Mouse (Mus musculus) thymus, postnatal 14 days (tissue): ENCODE measurements at regions not wholly inside any gene's neighbourhood (a gene's known extent, or its start where the extent isn't known, plus 50 kb on each side); places are given as distances from the start of the nearest gene placed in this dataset.

Experiments used
- DNase-seq: peaks from one replicate; pipeline ENCODE4 v3.0.0; 2021

DNA sequence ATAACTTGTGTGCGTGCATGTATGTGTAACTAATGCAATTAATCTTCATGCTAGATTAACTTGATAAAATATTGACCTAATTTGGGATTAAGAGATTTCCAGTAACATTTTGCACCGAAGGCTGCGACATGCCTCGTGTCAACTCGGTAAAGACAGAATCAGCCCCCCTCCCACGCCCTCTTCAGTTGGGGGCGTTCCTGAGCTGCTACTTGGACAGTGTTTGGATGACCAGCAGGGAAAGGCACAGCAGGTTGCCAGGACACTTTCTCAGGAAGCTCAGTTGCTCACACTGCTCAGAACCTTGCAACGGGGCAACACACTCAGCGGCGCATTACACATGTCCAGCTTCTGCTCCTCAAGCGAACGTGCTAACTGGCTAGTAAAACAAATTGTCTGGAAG, 326.2 kb upstream of the Fam241a start:
- no peak for DNase-seq

DNA sequence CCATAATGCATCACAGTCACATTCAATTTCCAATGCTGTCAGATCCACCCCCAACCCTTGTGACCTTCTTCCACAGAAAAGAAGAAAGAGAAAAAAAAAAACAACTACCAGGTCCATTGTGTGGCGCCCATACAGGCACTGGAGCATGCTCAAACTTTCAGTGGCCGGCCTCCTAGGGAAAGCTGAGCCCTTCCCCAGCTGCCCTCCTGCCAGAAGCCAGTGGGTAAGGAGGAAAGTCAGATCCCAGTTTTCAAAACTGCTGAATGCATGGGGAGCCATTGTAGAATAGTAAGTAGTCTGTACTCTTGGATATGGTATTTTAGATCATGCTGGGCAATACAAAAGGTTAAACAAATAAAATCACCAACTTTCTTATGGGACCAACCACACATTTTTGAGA, 325.5 kb upstream of the Fam241a start:
- DNase-seq, result no peak

DNA sequence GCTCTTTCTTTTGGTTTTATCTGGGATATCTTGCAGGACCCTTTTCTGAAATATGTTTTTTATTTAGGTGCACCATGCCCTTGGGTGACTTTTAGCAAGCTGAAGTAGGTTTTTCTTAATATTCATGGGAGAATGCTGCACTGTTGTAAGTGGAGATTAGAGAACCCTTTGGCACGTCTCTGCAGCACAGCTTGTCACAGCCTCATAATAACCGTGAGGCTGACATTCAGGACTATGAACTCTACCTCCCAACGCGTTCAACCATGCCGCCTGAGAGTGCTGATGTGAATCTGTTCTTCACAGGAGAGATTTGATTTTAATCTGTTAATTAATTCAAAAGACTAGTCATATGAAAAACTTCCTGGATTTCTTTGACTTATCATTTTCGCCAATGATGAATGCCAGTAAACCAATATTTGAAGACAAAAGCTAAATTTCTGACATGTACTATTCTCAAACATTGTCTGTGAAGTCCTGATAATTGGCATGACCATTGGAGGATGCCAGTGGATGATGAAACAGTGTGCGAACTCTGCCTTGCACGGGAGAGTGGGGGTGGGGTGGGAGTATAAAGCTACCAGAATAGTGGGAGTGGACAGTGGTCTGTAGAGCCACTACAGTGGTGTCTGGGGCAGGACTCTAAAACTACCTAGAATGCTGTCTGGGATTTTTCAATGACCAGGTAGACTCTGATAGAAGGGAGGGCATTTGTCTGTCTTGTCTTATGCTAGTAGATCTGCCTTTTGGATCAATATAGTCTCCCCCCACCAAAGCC, 324.8 kb upstream of the Fam241a start:
- DNase-seq, result no peak

GRCm38 (mm10) chr3:128217765-128218415, 321.8 kb upstream of the Fam241a start:
- DNase-seq, result no peak

GRCm38 (mm10) chr3:128212256-128212655, 316.1 kb upstream of the Fam241a start:
- no peak for DNase-seq

DNA sequence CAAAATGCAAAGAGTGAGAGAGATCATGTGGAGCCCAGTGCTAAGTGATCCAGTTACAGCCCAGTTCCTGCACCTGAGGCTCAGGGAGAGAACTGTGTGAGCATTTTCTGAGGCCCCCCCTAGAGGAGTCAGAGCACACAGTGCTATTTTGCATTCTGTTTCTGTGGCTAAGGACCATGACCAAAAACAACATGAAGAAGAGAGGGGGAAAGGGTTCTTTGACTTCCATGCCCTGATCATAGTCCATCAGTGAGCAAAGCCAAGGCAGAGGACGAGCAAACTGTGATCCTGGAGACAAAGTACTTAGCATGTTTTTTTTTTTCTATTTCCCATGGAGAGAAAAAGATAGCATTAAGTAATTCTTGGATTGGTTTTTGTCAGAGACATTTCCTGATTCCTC, 314.5 kb upstream of the Fam241a start:
- no peak for DNase-seq

GRCm38 (mm10) chr3:128206948-128207347, 310.8 kb upstream of the Fam241a start:
- no peak for DNase-seq

DNA sequence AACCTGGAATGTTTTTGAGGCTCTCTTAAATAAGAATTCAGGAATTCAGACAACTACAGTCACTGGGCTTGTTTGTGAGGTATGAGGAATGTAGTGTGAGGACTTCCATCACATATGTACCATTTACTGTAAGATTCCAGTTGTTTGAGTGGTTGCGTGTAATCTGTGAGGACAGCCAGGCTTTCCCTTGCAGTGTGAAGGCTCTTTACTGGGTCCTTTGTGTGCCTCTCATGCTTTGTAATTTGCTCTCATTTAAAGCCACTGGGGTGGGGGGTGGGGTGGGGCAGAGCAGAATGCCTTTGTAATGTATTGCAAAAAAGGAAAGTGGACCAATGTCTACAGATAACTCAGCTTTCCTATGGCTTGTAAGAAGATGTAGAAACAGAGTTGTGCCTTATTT, 310.4 kb upstream of the Fam241a start:
- no peak for DNase-seq

DNA sequence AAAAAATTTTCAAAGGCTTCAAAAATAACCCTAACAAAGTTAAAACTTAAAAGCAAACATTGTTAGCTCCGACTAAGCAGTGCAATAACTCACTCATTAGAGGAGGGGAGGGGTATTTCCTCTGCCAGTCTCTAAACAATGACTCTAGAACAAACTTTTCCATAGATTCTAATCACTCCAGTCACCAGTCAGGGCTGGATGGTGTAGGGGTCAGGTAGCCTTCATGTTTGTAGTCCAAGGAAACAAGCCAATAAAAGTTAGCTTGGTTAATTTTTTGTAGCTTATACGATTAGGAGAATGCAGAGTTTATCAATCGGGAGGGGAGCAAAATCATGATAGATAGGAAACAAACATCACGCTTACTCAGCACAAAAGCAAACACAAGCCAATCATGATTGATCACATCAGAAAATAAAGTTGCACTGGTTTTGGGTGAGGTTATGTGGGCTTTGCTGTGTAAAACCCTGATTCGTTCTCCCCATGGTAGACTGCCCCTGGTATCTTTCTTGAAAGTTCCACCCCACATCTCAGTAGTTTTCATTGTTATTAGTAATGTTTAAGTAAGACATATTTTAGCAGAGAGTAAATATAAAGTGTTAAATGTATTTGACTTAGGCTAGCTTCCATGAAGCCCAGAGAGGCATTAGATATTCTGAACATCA, 304.6 kb upstream of the Fam241a start:
- DNase-seq, result no peak

DNA sequence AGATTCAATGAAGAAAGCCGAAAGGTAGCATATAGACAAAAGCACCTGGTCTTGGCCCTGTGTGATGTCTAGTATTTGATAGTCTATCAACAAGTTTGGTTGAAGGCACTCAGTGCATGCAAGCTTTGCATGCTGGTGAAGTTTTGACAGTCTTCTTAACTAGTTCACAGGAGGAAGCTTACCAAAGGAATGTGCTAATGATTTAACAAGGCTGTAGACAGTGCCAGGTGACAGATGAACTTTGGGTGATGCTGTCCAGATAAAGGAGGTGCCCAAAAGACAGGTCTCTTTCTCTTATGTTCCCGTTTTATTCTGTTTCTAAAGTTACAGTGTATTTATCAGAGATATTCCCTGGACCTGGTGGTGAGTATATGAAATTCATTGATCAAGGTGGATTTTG, 303.3 kb upstream of the Fam241a start:
- no peak for DNase-seq

- no peak for DNase-seq
These were observed 296.1 kb upstream of the Fam241a start for GRCm38 (mm10) chr3:128192046-128192800.

- DNase-seq, result no peak
These were observed 291.4 kb upstream of the Fam241a start for GRCm38 (mm10) chr3:128187330-128188044.

DNA sequence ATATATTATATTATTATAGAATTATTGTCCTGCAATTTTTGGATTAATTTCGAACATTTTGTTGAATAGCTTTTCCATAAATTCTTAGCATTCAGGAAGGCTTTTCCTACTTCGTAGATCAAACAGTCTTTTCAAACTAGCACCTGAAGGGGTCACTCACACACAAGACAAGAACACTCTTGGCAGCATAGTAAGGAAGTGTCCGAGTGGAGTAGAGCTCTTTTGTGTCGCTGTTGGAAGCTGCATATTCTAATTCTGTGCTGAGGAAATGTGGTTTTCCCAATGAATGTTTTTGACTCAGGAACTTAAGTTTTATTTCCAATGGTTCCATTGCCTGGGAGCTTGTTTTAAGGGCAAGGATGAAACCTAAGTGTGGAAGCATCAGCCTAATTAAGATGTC, 290.2 kb upstream of the Fam241a start:
- DNase-seq, result no peak

- DNase-seq, result no peak
These were observed 285.2 kb upstream of the Fam241a start for GRCm38 (mm10) chr3:128181221-128181908.

DNA sequence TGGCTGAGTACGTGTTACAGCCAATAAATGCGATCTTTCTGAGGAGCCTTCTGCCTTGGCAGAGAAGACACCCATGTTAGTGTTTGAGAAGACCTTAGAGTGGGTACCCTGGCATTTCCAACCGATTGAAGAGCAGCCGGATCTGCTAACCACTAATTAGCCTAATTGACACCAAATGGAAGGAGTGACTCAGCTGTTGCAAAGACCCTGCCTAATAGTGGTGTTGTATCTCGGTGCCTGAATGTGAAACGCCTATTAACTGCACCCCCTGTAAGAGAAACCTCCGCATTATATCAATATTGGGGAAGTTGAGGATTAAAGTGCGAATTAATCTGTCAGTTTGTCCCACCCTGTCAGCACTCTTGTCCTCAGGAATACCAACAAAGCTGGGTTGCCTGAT, 253.1 kb upstream of the Fam241a start:
- DNase-seq, result no peak

GRCm38 (mm10) chr3:128145329-128145728, 249.2 kb upstream of the Fam241a start:
- no peak for DNase-seq

GRCm38 (mm10) chr3:128127836-128128235, 231.7 kb upstream of the Fam241a start:
- DNase-seq, result no peak

GRCm38 (mm10) chr3:128126664-128127063, 230.5 kb upstream of the Fam241a start:
- DNase-seq, result no peak

GRCm38 (mm10) chr3:128122111-128122510, 226.0 kb upstream of the Fam241a start:
- peak; percentile 60 for DNase-seq

GRCm38 (mm10) chr3:128120647-128121440, 224.7 kb upstream of the Fam241a start:
- DNase-seq, result no peak

DNA sequence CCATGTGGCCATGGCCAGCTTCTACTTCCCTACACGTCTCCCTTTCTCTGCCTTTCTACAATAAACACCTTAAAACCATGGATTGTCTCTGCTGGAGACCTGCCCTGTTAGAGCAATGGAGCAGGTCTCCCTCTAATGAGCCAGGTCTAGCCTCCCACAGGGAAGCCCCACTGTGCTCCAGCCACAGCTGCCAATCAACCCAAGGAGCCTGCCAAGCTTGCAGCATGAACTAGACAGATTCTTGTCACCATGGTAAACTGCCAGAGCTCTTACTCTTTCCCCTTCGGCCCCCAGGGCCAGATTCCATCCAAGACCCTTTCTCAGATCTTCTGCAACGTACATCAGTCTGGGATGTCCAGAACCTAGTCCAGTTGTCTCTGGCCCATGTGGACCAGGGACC, 217.1 kb upstream of the Fam241a start:
- no peak for DNase-seq
